Mouse (Mus musculus): ENCODE results near the gene Rab21.

Rab21 gene

DNA sequence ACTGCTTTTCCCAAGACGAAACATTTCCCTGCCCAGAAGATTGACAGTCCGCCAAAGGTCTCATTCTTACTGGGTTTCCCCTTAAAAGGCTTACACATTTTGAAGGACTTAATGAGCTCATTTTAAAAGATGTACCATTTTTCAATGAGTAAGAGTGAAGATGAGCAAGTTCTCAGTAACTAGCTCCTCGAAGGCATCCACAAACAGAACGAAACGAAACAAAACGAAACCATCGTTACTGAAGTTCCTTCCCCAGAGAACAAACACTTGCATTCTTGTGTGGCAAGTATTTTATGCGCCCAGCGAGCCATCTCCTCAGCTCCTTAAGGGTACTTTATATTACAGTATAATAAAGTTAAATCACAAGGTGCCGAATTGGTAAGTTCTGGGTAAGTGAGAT is 34.0 kb downstream of the Rab21 start:
- DNase-seq (ENCODE audit: low spot score), result no peak

DNA sequence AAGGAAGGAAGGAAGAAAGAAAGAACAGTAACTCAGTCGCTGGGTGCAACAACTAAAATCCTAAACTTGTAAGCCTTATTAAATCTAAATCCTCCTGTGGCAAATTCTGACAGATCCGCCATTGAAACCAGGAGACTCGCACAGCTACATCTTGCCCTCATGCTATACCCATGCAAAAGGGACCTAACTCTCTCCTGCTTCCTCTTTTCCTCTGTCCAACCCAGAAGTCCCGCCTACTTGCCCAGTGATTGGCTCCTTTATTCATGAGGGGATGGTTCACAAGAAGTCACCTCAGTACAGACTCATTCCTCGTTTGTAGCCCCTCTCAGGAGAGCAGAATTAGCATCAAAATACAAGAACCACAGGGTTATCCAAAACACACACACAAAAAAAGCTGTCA is 43.7 kb downstream of the Rab21 start:
- no peak for DNase-seq (ENCODE audit: low spot score)

DNA sequence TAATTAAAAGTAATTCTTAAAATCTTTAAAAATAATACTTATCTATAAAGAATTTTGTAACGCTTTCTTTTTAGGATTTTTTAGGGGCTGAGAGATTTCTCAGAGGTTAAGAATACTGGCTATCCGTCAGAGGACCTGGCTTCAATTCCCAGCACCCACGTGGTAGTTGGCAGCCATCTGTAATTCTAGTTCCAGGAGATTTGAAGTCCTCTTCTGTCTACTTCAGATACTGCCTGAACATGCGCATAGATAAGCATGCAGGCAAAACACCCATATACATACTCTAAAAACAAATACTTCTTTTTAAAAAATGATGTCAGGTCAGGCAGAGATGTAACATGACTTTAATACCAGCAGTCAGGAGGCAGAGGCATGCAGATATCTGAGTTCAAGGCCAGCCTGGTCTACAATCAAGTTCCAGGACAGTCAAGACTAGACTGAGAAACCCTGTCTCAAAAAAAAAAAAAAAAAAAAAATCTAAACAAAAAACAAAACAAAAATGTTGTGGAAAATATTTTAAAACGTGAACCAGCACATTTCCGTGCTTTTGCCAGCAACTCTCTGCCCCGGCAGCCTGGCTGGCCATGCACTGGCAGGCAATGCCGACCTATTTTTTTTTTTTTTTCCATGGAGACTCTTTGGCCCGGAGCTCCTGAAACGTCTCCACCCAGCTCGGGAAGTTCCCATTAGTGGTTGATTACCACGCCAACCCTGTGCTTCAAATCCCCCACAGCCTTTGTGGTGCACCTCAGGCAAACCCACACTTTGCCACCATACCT is 44.6 kb downstream of the Rab21 start:
- DNase-seq (ENCODE audit: low spot score), result no peak

DNA sequence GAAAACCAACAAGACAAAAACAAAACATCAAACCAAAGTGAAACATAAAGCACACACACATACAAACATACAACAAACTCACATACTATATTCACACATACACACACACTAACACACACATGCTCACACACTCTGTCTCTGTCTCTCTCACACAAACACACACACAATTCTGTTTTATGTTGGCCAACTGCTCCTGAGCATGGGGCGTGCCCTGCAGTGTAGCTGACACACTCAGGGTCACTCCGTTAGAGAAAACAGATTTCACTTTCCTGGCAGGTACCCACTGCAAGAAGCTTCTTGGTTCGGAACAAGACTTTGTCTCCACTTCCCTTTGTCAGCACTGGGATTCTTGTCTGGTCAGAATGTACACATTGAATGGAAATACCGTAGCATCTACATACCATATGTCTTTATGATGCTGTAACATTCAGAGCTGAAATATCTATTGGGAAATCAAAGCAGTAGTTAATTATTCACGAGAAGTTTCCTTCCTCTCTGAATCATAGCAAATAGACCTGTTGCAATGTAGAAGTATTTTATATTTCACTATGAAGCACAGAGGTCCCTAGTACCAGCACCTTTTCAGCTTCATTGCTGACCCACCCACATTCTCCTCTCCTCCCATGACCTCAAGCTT is 52.4 kb downstream of the Rab21 start:
- DNase-seq (ENCODE audit: low spot score), result no peak

DNA sequence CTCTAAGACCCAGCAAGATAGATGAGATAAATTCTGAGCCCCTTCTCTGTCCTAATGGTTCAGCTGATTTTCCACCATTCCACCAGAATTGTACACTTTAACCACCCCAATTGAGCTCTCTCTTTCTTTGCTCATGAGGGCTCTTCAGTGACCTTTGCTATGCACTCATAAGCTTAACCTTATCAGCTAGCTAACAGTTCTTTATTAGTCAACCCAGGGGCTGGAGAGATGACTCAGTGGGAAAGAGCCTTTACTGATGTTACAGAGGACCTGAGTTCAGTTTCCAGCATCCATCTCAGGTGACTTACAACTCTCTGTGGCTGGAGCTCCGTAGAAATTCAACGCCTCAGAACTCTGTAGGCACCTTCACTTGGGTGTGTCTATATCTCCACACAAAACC is 53.1 kb downstream of the Rab21 start:
- no peak for DNase-seq (ENCODE audit: low spot score)

DNA sequence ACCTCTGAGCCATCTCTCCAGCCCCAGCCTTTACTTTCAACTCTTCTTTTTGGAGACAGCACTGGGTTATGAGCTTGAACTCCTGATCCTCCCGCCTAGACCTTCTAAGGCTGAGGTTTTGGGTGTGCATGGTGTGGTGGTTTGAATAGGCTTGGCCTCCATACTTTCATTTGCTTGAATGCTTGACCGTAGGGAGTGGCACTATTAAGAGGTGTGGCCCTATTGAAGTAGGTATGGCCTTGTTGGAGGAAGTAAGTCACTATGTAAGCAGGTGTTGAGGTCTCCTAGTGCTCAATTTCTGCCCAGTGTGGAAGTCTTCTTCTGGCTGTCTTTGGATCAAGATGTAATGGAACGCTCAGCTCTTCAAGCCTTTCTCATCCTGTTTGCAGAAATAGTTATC is 54.0 kb downstream of the Rab21 start:
- DNase-seq (ENCODE audit: low spot score), result no peak

DNA sequence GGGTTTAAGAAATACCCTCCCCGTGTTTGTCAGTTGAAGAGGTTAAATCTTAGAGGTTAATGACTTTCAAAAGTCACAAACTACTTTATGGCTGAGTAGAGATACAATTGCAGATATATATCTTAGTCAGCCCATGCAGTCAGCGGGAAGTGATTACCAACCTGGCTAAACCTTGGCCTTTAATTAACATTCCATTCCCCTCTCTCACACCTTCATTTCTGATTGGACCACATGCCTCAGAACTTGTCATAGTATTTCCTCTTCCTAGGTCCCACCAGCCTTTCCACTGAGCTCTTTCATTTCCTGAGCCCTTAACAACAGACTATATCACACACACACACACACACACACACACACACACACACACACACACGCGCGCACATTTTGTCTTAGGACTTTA is 59.2 kb downstream of the Rab21 start:
- no peak for DNase-seq (ENCODE audit: low spot score)

DNA sequence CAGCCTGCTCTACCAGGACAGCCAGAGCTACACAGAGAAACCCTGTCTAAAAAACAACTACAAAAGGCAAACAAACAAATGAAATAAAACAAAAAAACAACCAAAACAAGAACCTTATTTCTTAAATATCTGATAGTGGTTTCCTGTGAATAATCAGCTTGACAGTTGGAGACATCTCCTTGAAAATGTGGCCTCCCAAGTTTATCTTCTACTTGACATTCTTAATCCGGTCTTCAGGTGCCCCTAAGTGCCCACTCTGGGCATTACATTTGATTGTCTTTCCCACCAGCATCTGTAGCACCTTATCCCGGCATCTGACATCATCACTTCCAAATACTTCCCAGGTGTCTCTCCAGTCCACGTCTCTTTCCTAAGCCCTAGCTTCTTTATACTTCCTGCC is 61.9 kb downstream of the Rab21 start:
- DNase-seq (ENCODE audit: low spot score), result no peak

DNA sequence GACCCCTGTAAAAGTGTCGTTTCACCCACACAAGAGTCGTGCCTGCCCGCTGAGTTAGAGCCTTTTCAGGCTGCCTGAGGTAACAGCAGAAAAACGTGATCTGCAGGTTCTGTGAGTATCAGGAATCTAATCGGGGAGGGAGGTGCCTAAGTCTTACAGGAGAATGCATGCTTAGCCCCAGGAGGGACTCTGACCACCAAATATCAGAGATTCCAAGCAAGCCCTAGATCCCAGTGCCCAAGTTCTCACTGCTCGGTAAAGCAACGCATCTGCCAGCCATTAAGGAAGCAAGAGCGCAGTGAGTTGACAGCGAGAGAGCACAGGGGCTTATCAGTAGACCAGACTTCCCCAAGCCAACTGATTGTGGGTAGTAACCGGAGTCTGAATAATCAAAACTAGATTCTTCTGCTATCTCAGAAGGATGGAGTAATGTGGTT is 63.1 kb downstream of the Rab21 start:
- peak; percentile 45 for DNase-seq (ENCODE audit: low spot score)

DNA sequence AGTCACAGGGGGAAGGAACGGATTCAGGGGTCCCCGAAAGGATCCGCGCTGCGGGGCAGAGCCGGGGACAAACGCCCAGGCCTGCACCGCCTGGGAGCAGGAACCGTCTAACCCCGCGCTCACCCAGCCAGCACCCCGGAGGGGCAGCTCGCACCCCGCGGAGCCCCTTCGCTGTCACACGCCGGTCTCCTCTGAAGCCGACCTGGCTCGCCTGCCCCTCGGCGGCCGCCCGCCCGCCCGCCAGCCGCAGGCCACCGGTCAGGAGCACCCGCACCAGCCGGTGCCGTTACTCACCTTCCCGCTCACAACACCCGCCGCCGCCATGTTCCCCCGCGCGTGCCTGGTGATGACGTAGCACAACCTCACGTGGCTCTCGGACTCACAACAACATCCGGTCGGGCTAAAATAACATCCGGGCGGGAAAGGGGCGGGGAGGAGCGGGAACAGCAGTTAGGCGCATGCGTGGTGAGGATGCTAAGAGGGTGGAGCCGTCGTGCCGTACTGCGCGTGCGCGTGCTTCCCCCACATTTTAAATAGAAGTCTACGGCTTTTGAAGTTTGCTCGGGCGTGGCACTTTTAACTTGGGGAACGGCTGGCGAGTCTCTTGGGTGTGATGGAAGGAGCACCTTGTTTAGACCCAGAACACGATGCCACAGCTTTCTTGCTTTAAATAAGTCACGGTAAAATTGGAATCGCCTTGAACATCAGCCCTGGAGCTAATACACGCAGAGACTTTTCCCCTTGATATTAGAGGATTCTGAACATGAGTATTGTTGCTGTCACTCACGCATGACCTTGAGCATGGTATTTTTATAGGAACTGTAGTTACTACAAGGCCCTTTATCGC is 64.1 kb downstream of the Rab21 start, which contains the start of gene Tbc1d15:
Gene Tbc1d15 (minus strand): TSS at position 380 of the 847 bp plus-strand sequence.
- peak; percentile 99 for DNase-seq (ENCODE audit: low spot score)

DNA sequence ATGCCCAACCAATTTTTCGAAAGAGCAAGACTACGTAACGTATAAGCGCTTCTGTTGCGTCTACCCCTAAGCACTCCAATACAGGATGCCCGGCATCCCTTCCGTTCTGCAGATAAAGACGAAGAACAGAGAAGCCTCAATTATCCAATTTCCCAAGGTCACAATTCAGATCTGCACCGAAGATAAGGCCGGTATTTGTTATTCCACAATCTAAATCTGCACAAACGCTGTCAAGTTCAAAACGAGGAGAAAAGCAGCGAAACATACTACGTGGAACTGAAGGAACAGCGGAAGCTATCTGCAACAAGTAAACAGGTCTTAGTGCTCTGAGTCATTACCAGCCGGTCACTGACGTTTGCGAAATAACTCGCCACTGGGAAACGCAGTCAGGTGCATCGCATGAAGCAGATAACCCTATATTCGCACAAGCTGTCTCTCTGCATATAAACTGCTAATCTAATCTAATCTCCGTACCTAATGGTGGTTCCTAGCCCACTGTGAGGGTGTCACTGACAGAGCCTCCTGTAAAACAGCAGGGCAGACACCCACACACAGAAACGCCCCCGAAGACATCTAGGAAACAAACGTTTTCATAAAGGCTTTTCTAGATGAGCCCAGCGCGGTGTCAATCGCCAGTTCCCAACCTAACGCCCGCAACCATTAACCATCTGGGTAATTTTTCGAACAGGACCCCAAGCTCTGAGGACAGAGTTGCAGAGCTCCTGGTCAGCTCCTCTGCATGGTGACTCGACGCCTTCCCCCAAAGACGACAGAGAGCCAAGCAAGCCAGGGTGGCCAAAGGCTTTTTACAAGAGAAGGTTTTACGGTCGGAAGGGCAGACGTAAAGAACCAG is 64.9 kb downstream of the Rab21 start:
- no peak for DNase-seq (ENCODE audit: low spot score)

DNA sequence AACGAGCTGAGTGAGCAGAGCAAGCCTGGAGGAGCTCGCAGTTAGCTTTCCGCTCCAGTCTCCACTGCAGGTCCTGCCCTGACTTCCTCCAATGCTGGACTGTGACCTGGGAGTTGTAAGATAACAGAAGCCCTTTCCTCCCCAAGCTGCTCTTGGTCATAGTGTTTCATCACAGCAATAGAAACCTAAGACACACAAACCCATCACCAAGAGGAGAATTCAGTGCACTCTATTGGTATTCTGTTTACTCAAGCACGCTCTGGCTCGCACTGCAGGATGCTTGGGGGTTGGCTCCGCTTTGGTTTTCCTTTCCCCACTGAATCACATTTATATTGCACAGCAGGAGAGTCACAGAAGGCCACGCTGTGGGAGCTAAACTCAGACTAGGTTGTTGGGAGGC is 67.4 kb downstream of the Rab21 start:
- no peak for DNase-seq (ENCODE audit: low spot score)

DNA sequence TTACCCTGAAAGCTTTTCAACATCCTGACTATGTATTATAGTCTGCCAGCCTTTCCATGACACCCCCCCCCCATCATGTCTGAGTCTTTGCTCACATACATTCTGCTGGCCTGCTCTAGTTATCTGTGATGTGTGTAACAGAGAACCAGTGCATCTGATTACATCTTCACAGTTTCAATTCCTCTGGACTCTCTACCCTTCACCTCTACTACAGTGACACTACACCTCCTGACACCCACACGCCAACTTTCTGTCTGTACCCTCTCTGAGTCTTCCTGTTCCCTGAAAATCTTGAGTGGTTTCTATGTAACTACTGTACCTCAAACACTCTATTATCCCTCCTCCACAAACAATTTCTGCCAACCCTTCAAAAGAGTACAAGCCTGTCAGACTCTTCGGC is 69.9 kb downstream of the Rab21 start:
- no peak for DNase-seq (ENCODE audit: low spot score)

DNA sequence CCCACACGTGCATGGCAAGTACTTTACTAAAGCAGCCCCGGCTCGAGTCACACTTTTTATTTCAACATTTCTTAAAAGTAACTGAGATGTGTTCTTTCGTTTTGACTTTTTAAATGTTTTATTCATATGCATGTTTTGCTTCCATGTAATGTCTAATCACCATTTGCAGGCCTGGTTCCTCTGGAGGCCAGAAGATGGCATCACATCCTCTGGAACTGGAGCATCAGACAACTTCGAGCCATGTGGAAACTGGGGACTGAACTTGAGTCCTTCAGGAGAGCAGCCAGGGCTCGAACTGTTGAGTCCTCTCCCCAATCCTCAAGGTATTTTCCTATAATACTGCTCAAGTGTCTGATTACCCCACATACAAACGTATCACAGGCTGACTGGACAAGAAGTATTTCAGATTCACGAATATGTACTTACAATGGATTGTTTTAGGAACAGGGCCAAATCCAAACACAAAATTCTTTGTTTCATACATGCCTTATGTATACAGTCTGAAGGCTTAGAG is 74.3 kb downstream of the Rab21 start:
- DNase-seq (ENCODE audit: low spot score), result no peak

DNA sequence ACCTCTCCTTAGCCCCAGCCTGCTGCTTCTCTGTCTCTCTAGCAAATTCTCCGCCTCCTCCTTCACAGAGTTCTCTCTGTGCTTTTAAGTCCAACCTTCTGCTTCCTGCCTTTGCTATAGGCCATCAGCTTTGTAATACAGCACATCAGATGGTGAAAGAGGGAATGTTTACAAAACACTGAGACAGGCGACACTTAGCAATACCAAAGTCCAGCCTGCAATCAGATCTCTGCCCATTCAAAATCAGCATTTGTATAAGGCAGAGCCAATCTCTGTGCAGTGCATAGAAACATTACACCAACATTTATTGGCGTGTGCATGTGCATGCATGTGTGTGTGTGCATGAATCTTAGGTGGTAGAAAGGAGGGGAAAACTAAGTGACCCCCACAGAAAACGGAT is 77.5 kb downstream of the Rab21 start:
- no peak for DNase-seq (ENCODE audit: low spot score)

Measured in urinary bladder, postnatal 25 days (tissue).